Mouse (Mus musculus): ENCODE results near the gene 4933427D14Rik.

GRCm38 (mm10) chr11:72206341-72207203 is 687 bp downstream of the 4933427D14Rik start, which contains the start of gene Gm43951:
- TF ChIP-seq CTCF (IDR thresholded peaks at IDR 0.05; ENCODE audit: insufficient read depth, low read length) (no peak), POLR2A (IDR thresholded peaks at IDR 0.05; ENCODE audit: borderline replicate concordance, extremely low read depth, low read depth, low read length) (no peak)
